Mouse (Mus musculus): ENCODE measurements around the gene Hrc. TPM values are rescaled to one million over a fixed set of nuclear protein-coding genes. Genes with fewer than 3 reads are reported as not detected.
"Not testable (repeated sequence)": the region's sequence is repeated elsewhere in the genome, so short reads cannot be mapped to it uniquely, and the experiment has no call there.

The Hrc gene
- polyA plus RNA-seq, 1 experiment from 2014 or later, result 0.08 TPM

DNA sequence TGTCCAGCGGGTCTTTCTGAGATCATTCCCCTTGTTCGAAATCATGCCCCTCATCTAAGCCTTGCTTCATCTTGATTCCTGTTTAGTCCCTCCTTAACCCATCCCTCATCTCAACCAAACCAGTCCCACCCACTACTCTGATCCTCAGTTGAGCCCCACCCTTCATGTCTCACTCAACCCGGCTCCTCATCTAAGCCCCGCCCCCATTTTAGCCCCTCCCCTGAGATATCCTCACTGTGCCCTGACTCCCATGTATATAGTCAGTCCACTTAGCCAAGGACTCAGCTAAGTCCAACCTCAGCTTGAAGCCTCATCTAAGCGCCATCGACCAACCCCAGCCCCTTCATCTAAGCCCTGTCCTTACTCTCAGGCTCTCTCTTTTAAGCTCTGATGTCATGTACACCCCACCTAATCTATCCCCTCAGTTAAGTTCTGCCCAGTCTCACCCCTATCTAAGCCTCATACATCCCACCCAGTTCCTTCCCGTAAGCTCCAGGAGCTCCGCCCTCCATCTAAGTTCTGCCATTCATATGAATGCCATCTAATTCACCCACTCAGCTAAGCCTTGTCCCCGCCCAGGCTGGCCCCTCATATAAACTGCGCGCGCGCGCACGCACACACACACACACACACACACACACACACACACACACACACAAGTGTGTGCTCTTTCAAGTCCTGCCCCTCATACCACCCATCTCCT lies 20.4 kb downstream of the Hrc start:
- WGBS (ENCODE audit: insufficient replicate concordance), result 46% methylated on average over 15 of the region's 15 CpGs
- Histone ChIP-seq H3K4me1 (peaks cover 13% of the 10 kb centered on the region), H3K27ac (no peak overlapping the region), H3K27me3 (replicated peaks) (peaks cover 80% of the 10 kb centered on the region), H3K36me3 (no peaks in the 10 kb centered on the region), H3K4me2 (no peak overlapping the region), H3K4me3 (no peak overlapping the region), H3K9me3 (replicated peaks) (no peaks in the 10 kb centered on the region), H3K9ac (no peak overlapping the region)
- peak; percentile 57; the same call in 1 of the 2 replicates for ATAC-seq

DNA sequence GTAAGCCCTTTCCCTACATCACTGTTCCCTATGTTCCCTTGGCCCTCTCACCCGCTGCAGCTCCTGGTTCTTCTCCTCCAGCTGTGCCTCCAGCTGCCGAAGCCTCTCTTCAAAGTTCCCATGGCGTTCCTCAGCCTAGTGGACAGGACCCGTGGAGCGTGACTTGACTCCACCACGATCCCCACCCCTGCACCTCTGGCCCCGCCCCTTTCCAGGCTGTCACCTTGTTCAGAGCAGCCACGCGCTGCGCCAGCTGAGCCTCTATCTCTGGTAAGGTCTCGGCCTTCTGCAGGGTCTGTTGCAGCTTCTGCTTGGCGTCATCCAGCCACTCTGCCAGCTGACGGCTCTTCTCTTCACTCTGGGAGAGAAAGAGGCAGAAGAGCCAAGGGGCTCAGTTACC lies 21.0 kb downstream of the Hrc start:
- ATAC-seq, result no peak
- H3K4me3 ChIP-seq, result no peak overlapping the region
- H3K9me3 ChIP-seq (replicated peaks), result no peaks in the 10 kb centered on the region
- H3K4me1 ChIP-seq, result peaks cover 19% of the 10 kb centered on the region
- 36% methylated on average over 13 of the region's 13 CpGs for WGBS (ENCODE audit: insufficient replicate concordance)
- H3K27me3 ChIP-seq (replicated peaks), result peaks cover 80% of the 10 kb centered on the region
- no peaks in the 10 kb centered on the region for H3K36me3 ChIP-seq
- no peak overlapping the region for H3K4me2 ChIP-seq
- no peak overlapping the region for H3K9ac ChIP-seq
- H3K27ac ChIP-seq, result no peak overlapping the region

DNA sequence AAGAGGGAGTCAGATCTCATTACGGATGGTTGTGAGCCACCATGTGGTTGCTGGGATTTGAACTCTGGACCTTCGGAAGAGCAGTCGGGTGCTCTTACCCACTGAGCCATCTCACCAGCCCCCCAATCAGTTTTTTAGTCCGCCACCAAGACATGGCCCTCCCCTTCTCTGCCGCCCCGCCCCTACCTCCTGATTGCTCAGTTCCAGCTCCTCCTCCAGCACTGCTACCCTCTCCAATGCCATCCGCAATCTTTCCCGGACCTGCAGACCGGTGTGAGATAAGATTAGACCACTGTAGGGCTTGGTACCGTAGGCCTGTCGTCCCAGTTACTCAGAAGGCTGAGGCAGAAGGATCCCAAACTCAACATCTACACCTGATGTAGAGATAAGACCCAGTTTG lies 24.0 kb downstream of the Hrc start:
- not testable (repeated sequence) for H3K9ac ChIP-seq; H3K36me3 ChIP-seq; H3K9me3 ChIP-seq (replicated peaks); H3K4me2 ChIP-seq; H3K4me3 ChIP-seq; H3K27ac ChIP-seq; ATAC-seq
- WGBS (ENCODE audit: insufficient replicate concordance), result 25% methylated on average over 10 of the region's 11 CpGs
- Histone ChIP-seq H3K4me1 (peaks cover 38% of the 10 kb centered on the region), H3K27me3 (replicated peaks) (peaks cover 89% of the 10 kb centered on the region)

DNA sequence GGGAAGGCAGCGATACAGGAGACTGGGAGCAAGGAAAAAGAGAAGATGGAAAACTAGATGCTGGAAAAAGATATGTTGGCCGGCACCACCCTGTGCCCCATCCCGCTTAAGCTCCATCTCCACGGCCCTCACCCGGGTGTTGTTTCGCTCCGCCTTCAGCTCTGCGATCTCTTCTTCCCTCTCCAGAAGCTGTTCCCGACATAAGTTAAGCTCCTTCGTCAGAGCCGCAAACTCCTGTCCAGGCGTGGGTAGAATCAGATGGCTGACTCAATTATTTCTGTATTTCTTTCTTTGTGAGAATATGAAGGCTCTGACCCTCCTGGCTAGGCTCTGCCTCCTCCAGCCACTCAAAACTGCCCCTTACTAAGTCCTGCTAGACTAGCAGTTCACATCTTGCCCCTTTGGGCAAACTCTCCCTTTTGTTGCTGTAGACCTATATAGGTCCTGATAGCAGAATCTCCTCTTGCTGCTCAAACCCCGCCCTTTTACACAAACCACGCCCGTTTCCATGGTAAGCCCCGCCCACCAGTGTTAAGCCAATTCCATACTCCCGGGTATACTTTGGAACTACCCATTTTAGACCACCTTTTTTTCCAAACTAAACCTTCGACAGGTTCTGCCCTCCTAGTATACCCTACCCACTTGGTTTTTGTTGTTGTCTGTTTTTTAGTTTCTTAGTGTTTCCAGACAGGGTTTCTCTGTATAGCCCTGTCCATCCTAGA lies 25.5 kb downstream of the Hrc start:
- Histone ChIP-seq H3K4me3 (no peak overlapping the region), H3K4me2 (peak overlapping the region; percentile 73; the same call in 1 of the 2 replicates), H3K4me1 (peaks cover 32% of the 10 kb centered on the region), H3K9ac (no peak overlapping the region), H3K9me3 (replicated peaks) (no peaks in the 10 kb centered on the region), H3K36me3 (no peaks in the 10 kb centered on the region), H3K27me3 (replicated peaks) (peaks cover 95% of the 10 kb centered on the region), H3K27ac (no peak overlapping the region)
- no peak for ATAC-seq
- 38% methylated on average over 18 of the region's 18 CpGs for WGBS (ENCODE audit: insufficient replicate concordance)

DNA sequence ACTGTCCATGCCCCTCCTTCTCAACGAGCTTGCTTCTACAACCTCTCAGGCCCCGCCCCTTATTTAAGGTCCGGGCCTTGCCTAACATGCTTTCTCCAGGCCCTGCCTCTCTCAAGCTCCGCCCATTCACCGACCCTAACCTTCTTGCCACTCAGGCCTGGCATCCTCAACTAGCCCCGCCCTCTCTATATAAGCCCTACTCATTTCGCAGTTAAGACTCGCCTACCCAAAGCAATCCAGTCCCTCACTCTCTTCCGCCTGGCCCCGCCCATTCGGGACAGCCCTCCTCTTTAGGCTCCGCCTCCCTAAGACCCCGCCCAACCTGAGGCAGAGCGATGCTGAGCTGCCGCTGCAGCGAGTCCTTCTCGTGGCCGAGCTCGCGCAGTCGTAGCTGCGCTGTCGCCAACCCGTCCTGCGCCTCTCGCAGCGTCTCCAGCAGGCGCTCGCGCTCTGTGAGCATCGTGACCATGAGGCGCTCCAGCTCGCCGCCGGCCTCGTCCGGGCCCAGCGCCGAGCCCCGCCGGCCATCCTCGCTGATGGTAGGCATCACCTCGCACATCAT lies 26.2 kb downstream of the Hrc start:
- H3K4me3 ChIP-seq, result peak overlapping the region; percentile 47
- no peaks in the 10 kb centered on the region for H3K36me3 ChIP-seq
- H3K4me2 ChIP-seq, result peak overlapping the region; percentile 73
- WGBS (ENCODE audit: insufficient replicate concordance), result under 1% methylated on average over 43 of the region's 43 CpGs
- H3K4me1 ChIP-seq, result peaks cover 31% of the 10 kb centered on the region
- no peaks in the 10 kb centered on the region for H3K9me3 ChIP-seq (replicated peaks)
- H3K9ac ChIP-seq, result peak overlapping the region; percentile 45; the same call in 1 of the 2 replicates
- ATAC-seq, result peak; percentile 74
- no peak overlapping the region for H3K27ac ChIP-seq
- peaks cover 95% of the 10 kb centered on the region for H3K27me3 ChIP-seq (replicated peaks)

DNA sequence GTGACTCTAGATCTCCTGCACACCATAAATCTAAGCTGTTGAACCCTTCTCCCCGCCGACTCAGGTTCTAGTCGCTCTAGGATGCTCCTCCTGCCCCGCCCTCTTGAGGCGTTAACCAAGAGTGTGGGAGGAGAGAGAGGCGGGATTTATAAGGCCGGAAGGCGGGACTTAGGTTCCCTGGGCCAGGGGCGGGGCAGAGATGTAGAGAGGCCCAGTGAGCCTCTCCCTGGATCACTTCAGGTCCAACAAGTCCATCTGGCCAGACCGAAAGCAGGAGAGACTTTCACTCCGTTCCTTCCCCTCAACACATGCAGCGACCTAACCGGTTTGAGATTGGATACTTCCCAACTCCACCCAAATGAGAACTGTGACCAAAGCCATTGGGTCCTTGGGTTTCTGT lies 27.7 kb downstream of the Hrc start:
- no peaks in the 10 kb centered on the region for H3K9me3 ChIP-seq (replicated peaks)
- H3K9ac ChIP-seq, result no peak overlapping the region
- H3K4me2 ChIP-seq, result no peak overlapping the region
- H3K27ac ChIP-seq, result no peak overlapping the region
- no peak for ATAC-seq
- peaks cover 89% of the 10 kb centered on the region for H3K27me3 ChIP-seq (replicated peaks)
- no peak overlapping the region for H3K4me3 ChIP-seq
- no peaks in the 10 kb centered on the region for H3K36me3 ChIP-seq
- WGBS (ENCODE audit: insufficient replicate concordance), result 5% methylated on average over 13 of the region's 13 CpGs
- H3K4me1 ChIP-seq, result peaks cover 42% of the 10 kb centered on the region

DNA sequence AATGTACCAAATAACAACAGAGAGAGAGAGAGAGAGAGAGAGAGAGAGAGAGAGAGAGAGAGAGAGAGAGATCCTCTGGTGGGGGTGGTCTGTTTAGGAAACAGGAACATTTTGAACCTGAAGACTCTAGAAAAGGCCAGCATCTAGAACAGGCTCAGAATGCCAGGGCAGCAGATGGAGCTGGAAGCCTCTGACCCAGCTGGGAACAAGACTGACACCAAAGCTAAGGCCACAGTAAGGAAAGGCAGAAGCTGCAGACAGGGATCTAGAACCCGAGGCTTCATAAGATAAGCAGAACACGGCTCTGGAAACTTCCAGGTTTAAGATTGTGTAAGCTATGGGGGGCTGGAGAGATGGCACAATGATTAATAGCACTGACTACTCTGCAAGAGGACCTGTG lies 28.9 kb downstream of the Hrc start:
- Histone ChIP-seq H3K4me2 (no peak overlapping the region), H3K4me3 (no peak overlapping the region), H3K4me1 (peaks cover 53% of the 10 kb centered on the region), H3K36me3 (no peaks in the 10 kb centered on the region), H3K9me3 (replicated peaks) (no peaks in the 10 kb centered on the region), H3K27me3 (replicated peaks) (peaks cover 93% of the 10 kb centered on the region), H3K27ac (no peak overlapping the region), H3K9ac (no peak overlapping the region)
- WGBS (ENCODE audit: insufficient replicate concordance), result 29% methylated on average over 2 of the region's 2 CpGs
- no peak for ATAC-seq

DNA sequence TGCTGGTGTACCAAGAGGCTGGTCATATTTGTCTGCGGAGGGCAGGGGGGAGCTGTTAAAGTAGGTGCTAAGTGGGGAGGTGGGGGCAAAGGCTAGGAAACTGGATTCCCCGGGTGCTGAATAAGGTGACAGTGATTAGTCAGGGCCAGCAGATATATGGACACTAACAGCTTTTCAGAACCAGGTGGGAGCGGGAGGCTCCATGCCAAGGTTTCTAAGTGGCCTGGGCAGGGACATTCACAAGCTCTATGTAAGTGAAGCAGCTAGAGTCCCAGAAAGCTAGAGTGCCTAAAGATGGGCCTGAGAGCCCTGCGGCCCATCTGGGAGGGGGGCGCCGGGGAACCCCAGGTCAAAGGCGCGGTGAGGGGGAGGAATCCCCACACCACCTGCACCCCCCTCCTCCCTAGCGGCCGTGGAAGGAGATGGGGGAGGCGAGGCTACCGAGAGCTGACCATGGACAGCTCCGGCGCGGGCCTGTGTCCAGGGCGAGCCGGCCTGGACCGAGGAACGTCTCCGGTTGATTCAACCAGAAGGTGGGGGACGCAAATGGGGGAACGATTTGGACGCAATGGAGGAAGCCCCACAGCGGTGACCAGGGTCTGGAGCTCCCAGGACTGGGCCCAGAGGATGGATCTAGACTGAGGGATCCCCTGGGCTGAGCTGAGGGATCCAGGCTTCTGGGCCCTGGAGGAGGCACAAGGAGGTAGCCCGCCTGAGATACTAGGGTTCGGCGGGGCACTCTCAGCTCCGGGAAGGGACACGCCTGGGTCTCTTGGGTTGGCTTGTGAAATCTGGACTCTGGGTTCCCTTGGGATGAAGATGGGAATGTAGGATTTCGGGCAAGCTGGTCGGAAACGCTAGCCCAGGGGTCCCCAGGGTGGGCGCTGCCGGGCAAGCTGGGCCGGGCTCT lies 30.9 kb downstream of the Hrc start:
- 5% methylated on average over 35 of the region's 35 CpGs for WGBS (ENCODE audit: insufficient replicate concordance)
- H3K4me1 ChIP-seq, result peaks cover 68% of the 10 kb centered on the region

DNA sequence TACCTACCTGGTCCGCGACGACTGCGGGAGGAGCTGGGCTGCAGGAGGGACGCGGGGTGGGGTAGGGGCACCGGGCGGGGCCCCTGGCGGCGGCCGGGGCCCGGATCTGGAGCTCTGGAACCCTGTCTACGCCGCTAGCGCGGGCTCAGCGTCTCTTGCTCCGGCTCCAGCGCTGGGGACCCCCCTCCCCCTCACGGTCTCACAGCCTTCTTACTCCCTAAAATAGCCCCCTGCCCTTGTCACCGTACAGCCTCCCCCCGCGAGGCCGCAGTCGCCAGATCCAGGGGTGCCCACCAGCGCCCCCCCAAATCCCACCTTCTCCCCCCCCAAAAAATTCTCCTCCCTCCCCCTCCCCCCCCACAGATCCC lies 31.5 kb downstream of the Hrc start, which contains the start of gene Ppfia3:
Gene Ppfia3, minus strand, starts transcription at position 368 of the 368 bp plus-strand sequence.
- 1% methylated on average over 12 of the region's 26 CpGs for WGBS (ENCODE audit: insufficient replicate concordance)
- H3K4me1 ChIP-seq, result peaks cover 68% of the 10 kb centered on the region
- H3K27ac ChIP-seq, result peak within 1 kb of the TSS; percentile 57; the same call in 1 of the 2 replicates
- 0 out of 2 replicates have a peak, but pooled peaks cover 3% of the 10 kb centered on the region for H3K36me3 ChIP-seq
- no peak for ATAC-seq
- H3K9me3 ChIP-seq (replicated peaks), result no peaks in the 10 kb centered on the region
- peaks cover 83% of the 10 kb centered on the region for H3K27me3 ChIP-seq (replicated peaks)
- H3K9ac ChIP-seq, result peak within 1 kb of the TSS; percentile 75
- H3K4me3 ChIP-seq, result peak within 1 kb of the TSS; percentile 58
- H3K4me2 ChIP-seq, result peak within 1 kb of the TSS; percentile 96

More for the DNA sequence above, 30.9 kb downstream of the Hrc start:
- H3K9me3 ChIP-seq (replicated peaks), result no peaks in the 10 kb centered on the region
- no peak for ATAC-seq
- peak overlapping the region; percentile 96 for H3K4me2 ChIP-seq
- H3K27ac ChIP-seq, result no peak overlapping the region
- H3K9ac ChIP-seq, result peak overlapping the region; percentile 59
- peaks cover 90% of the 10 kb centered on the region for H3K27me3 ChIP-seq (replicated peaks)
- no peaks in the 10 kb centered on the region for H3K36me3 ChIP-seq
- H3K4me3 ChIP-seq, result peak overlapping the region; percentile 58

DNA sequence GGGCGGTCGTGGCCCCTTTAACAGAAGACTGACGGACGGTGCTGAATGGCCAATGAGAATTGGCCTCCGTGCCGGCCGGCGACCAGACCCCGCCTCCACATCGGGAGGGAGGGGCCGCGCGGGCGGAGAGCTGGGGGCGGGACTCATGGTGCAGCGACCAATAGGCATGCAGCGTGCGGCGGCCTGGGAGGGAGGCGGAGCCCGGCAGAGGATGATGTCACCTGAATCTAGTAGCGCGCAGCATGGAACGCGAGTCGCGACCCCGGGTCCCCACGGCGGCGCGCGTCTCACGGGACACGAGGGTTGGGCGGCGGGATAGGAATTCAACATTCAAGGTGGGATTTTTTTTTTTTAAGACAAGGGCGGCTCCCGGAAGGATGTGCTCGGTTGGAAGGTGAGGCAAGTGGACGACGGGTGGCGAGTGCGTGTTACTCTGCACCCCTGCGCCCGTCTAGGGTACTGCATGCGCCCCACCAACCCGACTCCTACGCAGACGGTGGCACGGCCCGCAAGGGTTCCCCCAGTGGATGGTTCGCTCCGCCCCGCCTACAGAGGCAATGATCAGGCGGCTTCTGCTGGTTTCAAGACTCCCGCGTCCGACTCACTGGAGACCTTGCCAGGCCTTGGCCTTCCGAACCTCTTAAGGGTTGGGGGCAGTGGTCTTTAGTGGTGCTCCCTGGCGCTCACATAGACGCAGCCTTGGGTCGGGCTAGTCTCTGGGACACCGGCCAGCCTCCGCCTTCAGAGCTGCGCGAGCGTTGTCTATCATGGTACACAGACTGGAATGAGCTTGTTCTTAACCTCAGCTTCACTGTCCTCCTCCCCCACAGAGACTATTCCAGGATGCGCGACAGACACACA lies 32.2 kb downstream of the Hrc start:
- peaks cover 62% of the 10 kb centered on the region for H3K4me1 ChIP-seq
- H3K4me2 ChIP-seq, result peak overlapping the region; percentile 96
- peak overlapping the region; percentile 75 for H3K9ac ChIP-seq
- peaks cover 7% of the 10 kb centered on the region for H3K36me3 ChIP-seq
- peak overlapping the region; percentile 57; the same call in 1 of the 2 replicates for H3K27ac ChIP-seq
- 2% methylated on average over 70 of the region's 70 CpGs for WGBS (ENCODE audit: insufficient replicate concordance)
- H3K4me3 ChIP-seq, result peak overlapping the region; percentile 58
- H3K9me3 ChIP-seq (replicated peaks), result no peaks in the 10 kb centered on the region
- peaks cover 77% of the 10 kb centered on the region for H3K27me3 ChIP-seq (replicated peaks)
- peak; percentile 80 for ATAC-seq

DNA sequence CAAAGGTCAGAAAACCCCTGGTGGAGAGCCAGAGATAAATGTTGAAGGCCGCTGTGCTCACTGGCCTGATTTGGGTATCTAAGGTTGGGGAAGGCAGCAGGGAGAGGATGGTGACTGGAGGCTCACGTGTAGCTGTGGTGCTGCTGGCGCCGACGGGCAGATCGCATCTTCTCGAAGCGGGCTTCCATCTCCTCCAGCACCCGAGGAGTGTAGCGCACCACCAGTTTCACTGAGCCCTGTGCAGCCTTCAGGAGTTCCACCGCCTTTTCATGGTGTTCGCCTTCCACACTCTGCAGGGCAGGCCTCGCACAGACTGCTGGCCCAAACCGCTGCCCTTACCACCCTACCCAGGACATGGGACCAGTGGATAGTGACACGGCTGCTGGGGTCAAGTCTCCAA lies 33.1 kb downstream of the Hrc start:
- peaks cover 55% of the 10 kb centered on the region for H3K4me1 ChIP-seq
- no peaks in the 10 kb centered on the region for H3K9me3 ChIP-seq (replicated peaks)
- H3K27me3 ChIP-seq (replicated peaks), result peaks cover 68% of the 10 kb centered on the region
- peak overlapping the region; percentile 75 for H3K9ac ChIP-seq
- H3K36me3 ChIP-seq, result peaks cover 16% of the 10 kb centered on the region
- 77% methylated on average over 15 of the region's 15 CpGs for WGBS (ENCODE audit: insufficient replicate concordance)
- H3K27ac ChIP-seq, result no peak overlapping the region
- H3K4me2 ChIP-seq, result peak overlapping the region; percentile 96
- H3K4me3 ChIP-seq, result peak overlapping the region; percentile 58
- no peak for ATAC-seq
